Mouse (Mus musculus): ENCODE measurements around the gene Cox4i1.
A peak's percentile ranks its signal among the peaks of the same experiment; 100 is the strongest.

The Cox4i1 gene

DNA sequence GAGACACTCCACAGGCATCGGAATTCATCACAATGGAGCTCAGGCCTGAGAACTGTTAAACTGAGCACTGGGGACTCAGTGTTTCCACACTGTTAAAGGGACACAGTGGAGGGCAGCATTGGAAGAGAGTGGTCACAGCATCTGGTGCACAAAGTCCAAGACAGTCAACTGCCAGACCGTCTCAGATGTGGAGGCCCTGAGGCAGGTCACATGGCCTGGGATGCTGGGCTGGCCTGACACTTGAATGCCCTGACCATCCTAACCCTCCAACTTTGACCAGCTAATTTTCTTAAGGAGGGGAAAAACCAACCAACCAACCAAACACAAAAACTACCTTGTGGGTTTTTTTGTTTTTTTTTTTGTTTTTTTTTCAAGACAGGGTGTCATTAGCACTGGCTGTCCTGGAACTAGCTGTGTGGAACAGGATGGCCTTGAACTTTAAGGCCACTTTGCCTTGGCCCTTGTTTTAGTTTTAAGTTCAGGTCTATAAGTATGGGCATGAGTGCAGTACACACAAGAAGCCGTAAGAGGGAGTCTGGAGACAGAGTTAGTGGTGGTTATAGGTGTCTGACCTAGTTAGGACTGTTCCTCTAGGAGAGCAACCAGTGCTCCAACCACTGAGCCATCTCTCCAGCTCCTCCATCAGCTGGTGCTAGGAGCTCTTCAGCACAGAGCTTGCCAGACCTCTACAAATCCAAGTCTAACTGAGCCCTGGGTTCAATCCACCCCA is 2.1 kb upstream of the Cox4i1 start:
- DNase-seq = peak; percentile 41

DNA sequence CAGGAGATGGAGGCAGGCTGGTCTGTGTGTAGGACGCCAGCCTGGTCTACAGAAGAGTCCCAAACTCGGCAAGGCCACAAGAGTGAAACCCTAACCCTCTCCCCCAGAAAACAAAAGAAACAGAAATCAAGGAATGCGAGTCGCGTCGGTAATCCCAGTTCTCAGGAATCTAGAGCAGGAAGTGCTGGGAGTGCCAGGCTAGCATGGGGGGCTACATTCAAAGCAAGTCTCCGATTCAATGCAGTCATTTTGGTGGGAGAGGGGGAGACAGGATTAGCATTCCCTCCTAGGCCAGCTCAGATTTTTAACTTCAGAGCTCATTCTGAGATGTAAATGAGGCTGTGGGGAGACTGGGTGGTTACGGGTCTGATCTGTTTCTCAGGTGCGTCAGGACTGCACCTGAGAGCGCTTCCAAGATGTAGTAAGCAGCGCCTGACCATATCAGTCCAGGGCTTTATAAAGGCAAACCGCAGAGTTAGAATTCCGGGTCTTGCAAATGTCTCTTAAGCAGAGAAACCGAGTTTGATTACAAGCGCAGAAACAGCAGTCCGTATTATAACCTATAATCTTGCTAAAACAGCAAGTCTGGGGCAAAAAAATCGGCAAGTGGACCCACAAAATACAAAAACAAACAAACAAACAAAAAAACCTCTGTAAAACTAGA is 1.1 kb upstream of the Cox4i1 start:
- no peak for DNase-seq

DNA sequence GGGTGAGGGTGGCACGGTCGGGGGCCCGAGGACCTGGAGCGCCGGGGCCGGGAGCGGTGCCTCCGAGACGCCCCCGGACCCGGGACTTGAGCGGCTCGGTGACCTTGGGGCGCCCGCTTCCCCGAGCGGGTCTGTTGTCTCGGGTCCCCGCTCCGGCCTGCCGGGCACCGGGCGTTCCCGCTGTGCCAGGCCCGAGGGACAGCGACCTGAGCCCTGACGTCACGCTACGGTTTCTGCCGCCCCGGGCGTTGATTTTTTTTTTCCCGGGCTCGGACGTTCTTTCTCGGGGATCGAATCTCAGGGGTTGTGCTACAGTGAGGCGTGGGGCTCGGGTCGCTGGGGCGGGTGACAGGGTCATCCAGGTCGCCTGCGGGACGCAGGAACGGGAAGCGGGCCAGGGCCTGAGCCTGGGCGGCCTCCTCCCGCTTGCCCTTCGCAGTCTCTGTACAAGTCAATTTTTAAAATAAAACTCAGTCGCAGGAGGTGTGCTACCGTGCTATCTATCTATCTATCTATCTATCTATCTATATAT is 418 bp downstream of the Cox4i1 start, which contains the start of gene Emc8:
Emc8 (minus strand) TSS at position 200 of the 532 bp plus-strand sequence.
- DNase-seq = peak; percentile 42

DNA sequence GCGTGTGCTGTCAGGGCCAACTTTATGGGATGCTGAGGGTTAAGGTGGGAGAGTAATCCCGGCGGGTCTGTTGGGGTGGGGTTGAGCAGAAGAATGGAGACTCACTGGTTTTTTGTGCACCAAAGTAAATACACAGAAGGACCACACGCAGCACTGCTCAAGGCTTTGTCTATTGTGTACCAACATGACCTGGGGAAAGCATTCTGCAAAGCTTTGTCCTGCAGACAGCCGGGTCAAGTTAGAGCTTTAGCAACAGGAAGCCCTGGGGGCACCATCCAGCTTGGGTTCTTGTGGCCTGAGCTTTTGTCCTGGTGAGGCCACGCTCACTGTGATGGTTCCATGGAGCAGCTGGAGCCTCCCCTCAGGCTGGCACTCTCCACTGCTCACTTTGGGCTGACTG is 3.8 kb downstream of the Cox4i1 start:
- no peak for DNase-seq

DNA sequence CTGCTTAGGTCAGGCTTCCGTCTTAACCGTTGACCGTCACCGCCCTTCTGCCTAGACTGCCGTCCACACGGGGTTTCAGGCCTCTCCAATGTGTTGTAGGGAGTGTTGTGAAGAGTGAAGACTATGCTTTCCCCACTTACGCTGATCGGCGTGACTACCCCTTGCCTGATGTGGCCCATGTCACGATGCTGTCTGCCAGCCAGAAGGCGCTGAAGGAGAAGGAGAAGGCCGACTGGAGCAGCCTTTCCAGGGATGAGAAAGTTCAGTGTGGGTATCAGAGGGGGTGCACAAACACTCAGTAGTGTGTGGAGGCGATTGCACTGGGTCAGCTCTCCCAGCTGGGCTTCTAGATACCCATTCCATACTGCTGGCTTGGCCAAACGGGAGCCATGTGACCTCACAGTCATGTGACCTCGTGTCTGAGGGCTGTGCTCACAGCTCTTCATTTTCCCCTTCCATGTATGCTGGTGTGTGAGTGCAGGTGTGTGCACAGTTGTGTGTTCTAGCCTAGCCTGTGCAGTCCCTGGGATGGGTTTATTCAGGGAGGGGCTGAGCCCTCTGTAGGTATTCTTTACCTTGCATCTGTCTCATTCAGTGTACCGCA is 4.7 kb downstream of the Cox4i1 start:
- DNase-seq = no peak

DNA sequence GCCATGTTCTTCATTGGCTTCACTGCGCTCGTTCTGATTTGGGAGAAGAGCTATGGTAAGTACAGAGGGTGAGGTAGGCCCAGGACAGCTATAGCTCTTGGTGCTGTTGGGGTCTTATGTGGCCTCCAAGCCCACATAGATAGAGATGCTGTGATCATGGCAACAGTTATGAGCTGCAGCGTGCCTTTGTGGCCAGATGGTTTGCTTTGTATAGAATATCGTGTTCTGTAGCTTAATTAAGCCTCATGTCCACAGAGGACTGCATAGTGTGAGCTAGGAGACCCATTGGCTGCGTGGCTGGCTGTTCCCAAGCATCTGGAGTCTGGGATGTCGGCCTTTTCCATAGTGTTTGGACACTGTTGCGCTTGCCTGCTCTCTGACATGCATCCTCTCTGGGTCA is 5.3 kb downstream of the Cox4i1 start:
- DNase-seq = no peak

DNA sequence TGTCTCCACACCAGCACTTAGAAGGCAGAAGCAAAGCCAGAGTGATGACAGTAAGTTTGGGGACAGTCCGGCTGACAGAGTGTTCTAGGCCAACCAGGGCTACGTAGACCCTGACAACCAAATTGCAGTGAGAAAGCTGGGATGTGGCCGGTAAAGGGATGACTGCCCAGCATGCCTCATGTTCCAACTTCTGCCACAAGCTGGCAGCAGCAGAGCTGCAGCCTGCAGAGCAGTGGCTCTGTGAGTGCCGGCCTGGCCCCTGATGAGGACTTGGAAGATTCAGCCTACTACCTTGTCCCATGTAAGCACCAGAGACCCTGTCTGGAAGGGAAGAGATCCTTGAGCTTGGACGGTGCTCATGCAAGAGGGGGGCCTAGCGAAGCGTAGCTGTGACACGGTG is 7.7 kb downstream of the Cox4i1 start:
- DNase-seq = no peak

DNA sequence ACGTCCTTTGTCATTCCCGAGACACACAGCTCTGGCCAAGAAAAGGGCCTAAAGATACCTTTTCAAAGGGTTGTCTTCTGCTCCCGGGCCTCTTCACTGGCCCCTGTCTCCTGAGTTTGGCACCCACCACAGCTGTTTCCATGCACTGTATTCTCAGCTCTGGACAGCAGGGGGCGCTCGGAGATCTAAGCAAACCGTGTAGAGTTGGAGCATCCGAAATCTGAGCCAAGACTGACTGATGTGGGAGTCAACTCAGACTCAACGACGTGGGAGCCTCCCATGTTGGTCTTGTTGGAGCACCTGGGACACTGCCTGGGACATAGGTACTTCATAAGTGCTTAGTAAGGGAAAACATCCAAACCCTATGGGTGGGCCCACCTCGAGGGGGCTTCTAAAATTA is 10.4 kb downstream of the Cox4i1 start:
- DNase-seq = peak; percentile 93

DNA sequence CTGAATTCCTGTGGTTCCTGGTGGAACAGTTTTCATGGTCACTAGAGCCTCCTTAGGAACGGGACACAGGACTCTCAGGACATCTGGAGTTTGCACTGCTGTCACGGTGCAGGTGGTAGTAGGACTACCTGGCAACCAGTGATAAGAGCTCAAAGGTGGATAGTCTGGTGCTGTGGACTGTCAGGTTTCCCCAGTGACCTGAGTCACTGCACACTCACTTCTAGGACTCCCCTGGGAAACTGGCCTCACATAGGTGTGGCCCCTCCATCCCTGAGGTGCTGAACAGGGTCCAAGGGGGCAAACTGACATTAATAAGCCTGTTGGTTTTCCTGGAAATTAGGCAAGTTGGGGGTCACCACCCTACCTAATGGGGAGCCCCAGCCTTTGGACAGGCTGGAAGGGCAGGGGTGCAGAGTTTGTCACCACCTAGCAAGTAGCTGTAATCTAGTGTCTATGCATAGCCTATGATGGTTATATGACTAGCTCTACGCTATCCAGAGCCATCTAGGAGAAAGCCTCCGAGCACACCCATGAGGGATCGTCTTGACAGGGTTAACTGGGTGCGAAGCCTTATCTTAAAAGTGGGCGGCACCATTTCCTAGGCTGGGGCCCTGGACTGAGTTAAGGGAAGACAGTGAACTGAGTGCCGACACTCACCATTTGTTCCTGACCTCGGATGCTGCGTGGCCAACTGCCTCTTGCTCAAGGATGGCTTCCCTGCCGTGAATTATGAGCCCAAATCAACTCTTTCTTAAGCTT is 11.8 kb downstream of the Cox4i1 start:
- DNase-seq = no peak

DNA sequence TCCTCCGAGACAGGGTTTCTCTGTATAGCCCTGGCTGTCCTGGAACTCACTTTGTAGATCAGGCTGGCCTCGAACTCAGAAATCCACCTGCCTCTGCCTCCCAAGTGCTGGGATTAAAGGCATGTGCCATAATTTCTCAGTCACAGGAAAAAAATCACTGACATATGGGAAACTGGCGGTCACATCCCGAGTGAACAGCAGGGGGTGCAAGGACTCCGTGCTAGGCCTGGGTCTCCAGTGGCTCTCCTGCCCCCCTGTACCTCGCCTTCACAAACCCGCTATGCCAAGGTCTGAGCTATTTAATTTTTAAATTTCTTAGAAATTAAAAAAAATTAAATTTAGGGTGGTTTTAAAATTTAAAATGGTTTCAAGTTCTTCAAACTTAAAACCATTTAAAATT is 12.4 kb downstream of the Cox4i1 start:
- DNase-seq = peak; percentile 77

DNA sequence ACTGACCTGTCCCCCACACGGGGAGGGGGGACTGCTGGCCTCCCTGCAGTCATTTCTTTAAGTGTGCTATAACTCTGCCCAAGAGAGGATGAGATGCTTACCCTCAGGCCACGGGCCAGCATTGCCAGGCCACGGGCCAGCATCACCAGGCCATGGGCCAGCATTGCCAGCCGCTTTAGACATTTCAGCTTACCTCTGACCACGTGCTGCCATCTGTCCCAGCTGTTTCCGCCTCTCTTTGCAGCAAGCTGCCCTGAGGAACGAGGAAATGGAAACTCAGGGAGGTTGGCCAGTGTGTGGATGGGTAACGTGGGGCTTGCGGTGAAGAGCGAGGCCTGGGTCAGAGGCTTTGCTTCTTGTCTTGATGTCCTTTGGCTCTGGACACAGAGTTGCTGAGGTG is 13.1 kb downstream of the Cox4i1 start:
- no peak for DNase-seq

DNA sequence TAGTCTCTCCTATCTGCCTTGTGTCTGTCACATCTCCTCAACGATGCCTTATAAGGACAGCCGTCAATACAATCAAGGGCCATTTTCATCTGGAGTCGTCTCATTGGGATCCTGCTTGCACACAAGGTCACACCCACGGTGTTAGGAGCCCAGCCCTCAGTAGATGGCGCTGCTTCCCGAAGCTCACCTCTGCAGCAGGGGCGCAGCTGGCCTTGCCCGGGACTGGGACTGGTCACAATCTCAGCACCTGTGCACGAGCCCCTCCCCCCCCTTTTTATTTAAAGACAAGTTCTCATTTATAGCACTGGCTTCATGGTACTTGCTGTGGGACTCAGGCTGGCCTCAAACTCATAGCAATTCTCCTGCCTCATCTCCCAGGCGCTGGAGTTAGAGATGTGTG is 15.6 kb downstream of the Cox4i1 start:
- peak; percentile 84 for DNase-seq

DNA sequence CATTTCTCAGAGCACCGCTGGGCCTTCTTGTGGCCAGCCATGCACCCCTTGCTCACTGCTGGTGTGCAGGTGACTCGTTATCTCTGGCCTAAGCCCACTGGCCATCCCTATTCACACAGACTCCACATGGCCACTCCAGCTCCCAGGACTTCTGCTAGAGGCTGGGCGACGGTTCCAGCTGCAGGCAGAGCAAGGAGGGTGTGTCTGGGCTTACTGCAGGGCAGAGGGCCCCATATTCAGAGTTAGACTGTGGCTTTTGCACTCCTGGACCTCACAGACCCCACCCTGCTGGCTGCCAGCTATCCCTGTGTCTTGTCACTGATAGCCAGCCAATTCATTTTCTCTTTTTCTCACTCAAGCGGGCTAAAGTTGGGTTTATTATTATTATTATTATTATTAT is 16.1 kb downstream of the Cox4i1 start:
- no peak for DNase-seq

DNA sequence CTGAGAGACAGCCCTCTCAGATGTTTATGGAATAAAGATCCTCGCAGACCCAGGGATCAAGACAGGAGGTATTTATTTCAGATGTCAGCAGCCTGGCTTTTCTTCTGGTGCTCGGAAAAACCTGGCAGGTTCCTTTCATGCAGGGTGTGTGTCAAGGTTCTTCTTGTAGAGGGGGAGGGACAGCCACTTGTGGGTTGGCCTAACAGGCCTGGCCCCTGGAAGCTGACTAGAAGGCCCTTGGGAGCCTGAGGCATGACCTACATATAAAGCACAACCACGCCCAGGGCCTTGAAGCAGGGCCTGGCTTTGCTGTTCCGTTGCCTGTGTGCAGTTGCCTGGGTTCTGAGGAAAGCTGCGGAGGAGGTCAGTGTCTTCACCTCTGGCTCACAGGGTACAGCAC is 17.1 kb downstream of the Cox4i1 start:
- peak; percentile 49 for DNase-seq

DNA sequence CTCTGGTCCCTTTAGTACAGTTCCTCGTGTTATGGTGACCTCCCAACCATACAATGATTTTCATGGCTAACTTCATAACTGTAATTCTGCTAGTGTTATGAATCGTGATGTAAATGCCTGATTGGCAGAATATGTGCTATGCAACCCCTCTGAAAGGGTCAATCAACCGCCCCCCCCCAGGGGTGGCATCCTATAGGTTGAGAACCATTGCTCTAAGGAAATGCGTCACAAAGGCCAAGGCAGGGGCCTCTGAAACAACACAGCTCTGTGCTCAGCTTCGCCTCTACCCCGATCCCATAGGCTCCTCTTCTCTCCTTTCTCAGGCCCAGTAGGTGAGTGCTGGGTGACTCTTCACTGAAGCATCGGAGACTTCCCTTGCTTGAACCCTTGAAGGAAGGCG is 17.6 kb downstream of the Cox4i1 start:
- no peak for DNase-seq

DNA sequence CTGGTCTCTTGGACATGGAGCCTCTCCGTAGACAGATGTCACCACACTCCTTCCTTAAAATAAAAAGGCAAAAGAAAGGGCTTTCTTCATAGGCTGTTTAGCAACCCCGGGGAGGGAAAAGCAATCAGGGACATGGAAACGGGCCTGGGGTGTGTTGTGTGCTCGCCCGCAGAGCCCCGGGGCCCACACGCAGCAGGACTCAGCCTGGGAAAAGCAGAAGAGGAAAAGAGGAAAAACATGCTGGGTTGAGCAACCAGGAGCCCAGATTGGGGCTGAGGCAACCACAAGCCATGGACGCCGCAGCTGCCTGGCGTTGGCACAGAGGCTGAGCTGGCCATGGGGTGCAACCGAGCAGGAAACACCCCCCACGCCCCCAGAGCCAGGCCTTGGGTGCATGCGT is 18.0 kb downstream of the Cox4i1 start:
- DNase-seq = peak; percentile 45

DNA sequence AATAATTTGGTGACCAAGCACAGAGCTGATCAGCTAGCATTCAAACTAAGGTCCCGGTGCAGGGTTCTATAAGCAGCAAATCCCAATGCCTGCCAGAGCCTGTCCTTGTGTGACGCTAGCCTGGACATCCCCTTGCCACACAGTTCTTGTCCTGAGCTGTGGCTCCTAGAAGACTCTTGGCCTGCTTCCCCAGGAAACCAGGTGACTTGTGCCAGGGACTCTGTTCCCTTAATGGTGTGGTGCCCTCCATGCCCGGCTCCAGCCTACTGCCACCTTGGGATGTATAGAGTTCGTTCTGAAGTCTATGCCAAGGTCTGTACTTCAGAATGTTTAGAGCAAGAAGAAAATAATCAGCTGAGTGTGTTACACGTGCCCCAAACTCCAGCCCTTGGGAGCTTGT is 18.6 kb downstream of the Cox4i1 start:
- DNase-seq = no peak

DNA sequence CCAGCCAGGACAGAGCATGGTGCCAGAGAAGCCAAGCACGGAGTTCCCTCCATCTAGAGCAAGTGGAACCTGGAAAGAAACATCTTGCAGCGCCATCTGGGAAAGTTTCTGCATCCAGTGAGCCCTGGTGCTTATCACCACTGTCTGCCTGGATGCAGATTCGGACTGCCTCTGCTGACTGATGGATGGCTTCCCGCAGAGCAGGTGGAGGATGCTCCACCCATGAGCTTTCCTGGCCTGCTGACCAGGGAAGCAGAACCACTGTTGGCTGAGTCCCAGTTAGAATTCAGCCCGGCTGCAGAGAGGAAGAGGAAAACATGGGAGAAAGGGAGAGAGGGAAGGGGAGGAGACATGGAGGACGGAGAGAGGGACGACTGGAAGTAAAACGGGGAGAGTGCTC is 19.8 kb downstream of the Cox4i1 start:
- peak; percentile 65 for DNase-seq

DNA sequence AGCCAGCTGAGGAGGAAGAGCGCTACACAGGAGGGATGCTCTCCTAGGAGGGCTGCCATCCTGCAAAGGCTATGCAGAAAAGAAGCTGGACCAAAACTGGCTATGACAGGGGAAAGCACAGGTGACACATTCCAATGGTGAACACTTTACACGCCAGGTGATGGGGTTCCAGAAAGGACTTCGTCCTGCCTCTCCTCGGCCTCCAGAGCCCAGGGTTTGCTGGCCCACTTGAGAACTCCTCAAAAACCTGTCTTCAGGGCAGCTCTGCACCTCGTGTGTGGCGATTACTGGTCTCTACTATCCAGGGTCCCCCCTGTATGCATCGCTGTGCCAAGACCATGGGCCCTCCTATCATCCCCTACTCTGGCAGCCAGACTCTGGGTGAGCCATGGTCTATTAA is 20.5 kb downstream of the Cox4i1 start:
- DNase-seq = no peak

DNA sequence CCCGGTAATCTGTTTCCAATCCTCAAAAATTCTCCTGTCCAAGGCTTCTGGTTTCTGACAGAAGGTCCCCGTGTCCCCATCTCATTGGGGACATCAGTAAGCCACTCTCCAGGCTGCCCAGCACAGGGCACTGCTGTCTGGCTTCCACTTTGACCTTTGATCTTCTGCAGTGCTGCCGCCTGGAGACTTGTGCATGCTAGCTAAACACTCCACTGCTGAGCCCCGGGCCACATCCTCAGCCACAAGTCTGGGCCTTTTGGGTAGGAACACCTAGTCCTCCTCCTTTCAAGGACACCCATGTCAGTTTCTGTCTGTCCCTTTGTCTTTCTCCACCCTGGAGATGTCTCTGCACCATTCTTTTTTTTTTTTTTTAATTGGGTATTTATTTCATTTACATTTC is 24.9 kb downstream of the Cox4i1 start:
- DNase-seq = no peak

DNA sequence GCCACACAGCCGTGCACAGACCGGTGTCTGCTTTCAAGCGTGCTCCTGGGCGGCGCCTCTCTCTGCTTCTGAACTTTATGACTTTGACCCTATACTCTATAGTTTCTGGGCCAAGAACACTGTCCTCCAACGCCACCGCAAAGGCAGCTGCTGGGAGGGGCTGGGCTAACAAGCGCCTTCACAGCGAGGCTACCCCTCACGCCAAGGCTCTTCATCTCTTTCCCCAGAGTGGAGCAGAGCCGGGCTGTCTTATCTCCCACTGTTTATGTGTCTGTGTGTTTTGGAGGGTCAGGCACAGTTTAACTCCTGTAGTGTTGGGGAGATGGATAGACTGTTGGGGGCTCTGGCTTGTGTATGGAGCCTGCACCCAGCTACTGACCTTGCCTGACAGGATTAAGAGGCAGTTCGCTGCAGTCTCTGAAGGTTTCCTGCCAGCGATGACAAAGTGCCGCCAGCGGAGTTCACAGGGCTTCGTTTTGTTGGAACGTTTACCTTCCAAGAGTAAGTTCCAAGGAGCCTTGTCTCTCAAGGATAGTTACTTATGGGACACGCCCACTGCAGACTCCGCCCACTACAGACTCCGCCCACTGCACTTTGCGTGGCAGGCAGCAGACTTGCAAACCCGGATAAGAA is 26.0 kb downstream of the Cox4i1 start:
- DNase-seq = peak; percentile 80

DNA sequence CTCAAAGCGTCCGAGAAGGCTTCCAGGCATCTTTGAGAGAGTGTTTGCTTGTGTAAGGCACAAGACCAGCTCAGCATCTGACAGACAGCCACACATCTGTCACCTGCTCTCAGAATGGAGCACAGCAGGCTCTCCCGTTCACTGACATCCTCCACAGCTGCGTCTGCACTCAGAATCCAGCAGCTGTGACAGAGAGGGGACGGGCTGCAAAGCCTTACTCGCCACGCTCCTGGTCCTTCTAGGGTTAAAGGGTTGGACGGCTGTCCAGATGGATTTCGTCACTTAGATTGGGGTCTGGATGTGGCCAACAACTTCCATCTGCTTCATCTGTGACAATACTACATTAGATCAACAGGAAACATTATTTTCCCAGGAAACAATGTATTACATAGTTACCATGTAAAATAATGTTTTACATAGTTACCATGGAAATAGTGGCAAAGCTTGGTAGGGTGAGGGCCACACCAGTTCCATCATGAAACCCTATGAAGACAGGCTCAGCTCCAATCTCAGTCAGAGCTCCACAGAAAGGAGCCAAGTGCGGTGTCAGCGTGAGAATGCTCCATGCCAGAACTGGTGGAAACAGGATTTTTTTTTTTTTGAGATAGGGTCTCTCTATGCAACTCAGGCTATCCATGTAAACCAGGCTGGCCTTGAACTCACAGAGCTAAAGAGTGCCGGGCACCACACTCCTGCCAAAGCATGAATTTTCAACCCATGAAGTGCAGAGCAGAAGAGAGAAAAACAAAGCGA is 28.6 kb downstream of the Cox4i1 start:
- DNase-seq = peak; percentile 83
